Mouse (Mus musculus) frontal cortex, postnatal 36 days (tissue): ENCODE results near the gene Coro1a.

Source experiments
- DNase-seq, 2 experiments: peaks; one replicate each; pipeline ENCODE4 v3.0.0; 2022; ENCODE audit warnings: low spot score in 2 of 2

Coro1a gene

DNA sequence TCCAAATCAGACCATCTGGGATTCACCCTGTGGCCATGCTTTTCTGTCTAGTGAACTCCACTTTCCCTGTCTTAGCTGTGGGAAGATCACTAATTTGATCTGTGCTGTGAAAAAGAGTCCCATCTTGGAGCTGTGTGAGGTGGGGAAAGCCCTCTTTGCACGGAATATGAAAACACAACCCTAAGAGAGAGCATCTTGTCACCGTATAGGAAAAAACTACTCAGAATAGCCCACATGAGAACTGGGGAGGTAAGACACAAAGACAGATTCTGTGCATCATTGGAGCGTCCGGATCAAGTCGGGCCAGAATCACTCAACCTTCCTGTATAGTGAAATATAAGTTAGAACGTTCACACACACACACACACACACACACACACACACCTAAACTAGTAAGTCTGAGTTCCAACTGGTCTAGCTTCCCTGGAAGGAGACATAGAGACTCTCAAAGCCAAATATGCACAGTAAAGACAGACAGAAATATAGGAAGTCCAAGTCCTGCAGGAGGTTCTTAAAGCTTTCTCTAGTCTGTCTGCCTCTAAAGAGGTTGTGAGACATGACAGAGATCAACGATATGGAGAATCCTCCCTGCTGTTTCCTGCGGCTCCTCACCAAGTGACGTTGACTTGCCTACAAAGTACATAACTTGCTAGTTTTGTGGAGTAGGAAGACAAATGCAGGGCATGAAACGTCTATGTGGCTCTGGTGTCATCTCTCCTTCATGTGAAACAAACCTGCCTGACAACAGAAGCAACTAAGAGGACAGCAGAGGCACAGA, 777 bp upstream of the Coro1a start:
- DNase-seq: no peak

DNA sequence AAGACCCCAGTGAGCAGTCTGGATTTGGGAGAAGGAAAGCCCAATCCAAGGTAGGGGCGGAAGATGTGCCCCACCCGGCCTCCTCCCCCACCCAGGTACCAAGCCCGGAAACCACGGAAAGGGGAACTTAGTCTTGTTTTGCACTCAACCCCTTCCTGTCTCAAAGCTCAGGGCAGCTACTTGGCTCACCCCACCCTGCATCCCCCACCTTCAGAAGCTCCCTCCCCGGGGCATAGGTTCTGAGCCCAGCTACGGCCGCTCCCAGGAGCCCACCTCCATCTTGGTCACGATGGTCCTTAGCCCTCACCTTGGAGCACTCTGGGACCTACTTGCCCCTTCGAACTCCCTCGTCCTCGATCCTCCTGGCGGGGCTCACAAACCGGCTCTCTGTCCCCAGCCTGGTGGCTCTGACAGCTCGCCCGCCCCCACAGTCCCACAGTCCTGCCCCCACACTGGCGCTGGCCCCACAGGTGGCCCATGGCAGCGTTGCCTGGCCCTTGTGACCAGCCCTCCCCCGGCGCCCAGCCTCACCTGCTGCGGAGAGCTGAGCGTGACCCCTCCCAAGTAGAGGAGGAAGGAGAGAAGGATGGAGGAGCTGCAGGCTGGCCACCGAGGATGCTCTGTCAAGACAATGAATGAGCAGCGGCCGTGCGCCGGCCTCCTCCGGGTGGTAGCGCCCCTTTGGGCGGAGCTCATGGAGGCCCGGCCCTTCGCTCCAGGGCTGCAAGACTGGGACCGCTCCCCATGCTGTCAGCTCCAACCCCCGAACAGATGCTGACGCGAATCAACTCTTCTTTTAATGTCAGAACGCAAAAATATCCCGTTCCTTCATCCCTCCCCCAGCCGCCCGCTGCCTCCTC, 3.2 kb downstream of the Coro1a start:
- peak; percentile 93 to 94 for DNase-seq

GRCm38 (mm10) chr7:126703757-126704077, 3.9 kb downstream of the Coro1a start:
- DNase-seq: no peak

- DNase-seq: no peak
Observed at GRCm38 (mm10) chr7:126702861-126703756, 4.5 kb downstream of the Coro1a start.

- DNase-seq: no peak
Observed at GRCm38 (mm10) chr7:126702358-126702757, 5.2 kb downstream of the Coro1a start.

DNA sequence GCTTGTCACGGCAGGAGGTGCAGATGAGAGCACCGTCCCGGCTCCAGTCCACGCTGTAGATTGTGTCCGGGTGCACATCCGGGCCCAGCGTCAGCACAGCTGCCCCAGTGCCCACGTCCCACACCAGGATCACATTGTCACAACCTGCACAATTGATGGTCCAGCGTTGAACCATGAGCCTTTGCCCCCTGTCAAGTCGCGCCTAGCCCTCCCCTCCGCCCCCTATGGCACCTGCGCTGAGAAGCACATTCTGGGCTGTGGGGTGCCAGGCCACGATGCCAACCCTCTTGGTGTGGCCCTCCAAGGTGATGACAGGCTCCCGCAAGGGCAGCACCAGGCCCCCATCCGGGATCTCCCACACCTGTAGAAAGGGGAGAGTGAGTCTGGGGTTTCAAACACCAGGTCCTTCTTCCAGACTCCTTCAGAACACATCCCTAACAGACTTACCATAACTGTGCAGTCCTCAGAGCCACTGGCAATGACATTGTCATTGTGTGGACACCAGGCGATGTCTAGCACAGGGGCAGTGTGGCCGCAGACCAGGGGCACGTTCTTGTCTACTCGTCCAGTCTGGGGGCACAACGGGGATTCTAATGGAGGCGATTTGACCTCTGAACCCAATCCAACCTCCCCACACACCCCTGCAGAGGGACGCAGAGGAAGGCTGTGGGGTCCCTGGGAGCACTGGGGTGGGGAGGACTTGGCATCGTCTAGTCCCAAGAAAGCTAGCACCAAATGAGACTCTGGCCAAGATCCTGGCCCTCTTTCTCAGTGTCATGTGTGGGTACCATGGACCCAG, 5.8 kb downstream of the Coro1a start:
- DNase-seq: no peak

- DNase-seq: peak; percentile 91 to 93
Observed at GRCm38 (mm10) chr7:126701070-126701469, 6.5 kb downstream of the Coro1a start.

DNA sequence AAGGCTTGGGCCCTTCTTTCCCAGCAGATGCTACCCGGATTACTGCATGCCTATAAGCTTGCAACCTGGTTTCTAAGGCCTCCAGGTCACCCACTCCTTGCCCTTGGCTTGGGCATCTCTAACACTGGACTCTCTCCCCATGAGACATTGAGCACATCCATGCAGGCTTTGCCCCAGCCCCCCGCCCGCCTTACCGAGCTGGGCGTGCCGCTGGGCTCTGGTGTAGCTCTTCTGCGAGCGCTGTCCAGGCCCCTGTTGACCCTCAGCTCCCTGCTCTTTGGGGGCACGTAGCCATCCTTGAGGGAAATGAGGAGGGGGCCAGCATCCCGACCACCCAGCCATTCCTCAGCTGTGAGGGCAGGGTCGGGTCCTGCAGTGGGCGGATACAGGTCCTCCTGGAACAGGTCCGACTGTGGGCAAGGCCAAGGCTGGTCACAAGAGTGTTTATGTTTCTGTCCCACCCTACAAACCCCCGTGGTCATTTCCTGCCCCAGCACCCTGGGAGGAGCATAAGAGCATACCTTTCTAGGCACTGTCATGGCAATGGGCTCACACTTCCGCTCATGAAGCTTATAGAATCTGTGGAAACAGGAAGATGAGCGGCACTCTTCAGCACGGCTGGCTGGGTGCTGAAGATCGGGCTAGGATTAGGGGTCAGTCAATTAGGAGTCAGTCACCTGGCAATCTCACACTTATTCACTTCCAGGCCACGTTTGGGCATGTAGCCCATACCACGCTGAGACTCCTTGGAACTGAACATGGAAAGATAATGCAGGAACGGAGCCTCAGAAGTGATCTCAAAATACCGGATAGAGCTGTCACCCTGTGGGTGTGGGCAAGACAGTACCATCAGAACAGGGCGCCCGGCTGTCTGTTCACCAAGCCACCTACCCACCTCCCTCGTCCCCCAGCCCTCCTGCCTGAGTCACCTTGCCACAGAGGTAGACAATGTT, 7.2 kb downstream of the Coro1a start:
- DNase-seq: no peak

DNA sequence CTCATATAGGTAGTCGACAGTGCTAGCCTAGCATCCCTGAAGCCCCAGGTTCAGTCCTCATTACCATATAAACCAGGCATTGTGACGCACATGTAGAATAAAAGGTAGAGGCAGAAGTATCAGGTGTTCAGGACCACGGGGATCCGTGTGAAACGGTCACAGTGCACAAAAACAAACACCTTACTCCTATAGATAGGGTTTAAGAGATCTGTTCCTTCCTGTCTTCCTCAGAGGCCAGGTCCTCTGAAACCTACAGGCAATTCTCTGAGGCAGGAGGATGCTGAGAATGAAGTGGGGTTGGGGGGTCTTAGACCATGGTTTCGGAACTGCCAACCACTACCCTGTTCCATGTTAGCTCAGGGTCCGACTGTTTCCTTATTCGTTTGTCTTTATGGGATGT, 9.7 kb downstream of the Coro1a start:
- no peak for DNase-seq

DNA sequence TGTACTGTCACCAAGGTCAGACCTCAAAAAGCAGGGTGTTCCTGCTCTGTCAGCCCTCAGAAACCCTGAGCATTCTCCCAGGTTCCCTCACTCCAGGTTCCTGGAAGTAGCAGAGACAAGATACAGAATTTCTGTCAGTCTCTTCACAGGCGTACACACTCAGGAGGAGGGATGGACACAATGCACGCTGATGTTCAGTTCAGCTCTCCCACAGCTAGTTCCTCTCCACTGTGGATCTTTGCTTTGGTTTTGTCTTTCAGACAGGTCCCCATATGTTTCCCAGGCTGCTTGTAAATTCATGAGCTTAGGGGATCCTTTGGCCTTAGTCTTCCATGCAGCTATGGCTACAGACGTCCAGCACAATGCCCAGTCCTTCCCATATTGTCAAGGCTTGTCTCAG, 10.7 kb downstream of the Coro1a start:
- no peak for DNase-seq

DNA sequence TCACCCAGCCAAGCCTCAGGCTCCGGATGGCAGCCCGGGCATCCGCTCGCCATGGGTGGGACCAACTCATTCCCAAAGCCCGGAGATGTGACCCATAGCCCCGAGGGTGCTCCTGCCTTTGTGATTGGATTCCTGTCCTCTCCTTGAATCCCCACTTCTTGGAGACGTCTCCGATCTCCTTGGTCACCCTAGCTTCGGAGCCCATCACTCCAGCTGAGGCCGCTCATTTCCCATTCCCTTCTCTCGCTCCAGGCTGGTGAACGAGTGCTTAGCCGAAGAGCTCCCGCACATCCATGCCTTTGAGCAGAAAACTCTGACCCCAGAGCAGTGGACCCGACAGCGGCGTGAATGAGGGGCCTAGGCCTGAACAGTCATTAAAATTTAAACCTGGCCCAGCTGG, 11.3 kb downstream of the Coro1a start:
- no peak for DNase-seq

GRCm38 (mm10) chr7:126695631-126696207, 11.9 kb downstream of the Coro1a start, which contains the start of gene Slx1b:
Gene Slx1b, minus strand, starts transcription at chr7:126695784.
- DNase-seq: peak; percentile 95 to 97

DNA sequence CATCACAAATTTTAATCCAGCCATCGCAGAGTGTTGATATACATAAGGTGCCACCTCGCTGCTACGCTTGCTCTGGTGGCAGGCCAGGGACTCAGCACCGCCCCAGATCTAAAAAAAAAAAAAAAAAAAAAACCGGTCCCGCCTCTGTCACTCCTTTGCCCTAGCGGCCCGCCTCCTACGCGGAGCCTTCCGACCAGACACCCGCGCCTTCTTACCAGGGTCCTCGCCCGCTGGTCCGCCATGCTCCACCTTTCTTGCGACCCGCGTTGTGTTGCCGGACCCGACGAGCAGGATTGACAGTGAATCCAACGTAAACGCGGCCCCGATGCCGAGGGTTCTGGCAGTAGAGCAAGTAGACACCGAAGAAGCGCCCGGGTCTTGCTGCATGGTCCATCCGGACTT, 12.4 kb downstream of the Coro1a start, which contains the start of gene Bola2:
Gene Bola2 (plus strand): TSS at position 192 of the 402 bp plus-strand sequence.
- no peak for DNase-seq

- DNase-seq: no peak
Observed at GRCm38 (mm10) chr7:126694441-126695051, 13.0 kb downstream of the Coro1a start.

DNA sequence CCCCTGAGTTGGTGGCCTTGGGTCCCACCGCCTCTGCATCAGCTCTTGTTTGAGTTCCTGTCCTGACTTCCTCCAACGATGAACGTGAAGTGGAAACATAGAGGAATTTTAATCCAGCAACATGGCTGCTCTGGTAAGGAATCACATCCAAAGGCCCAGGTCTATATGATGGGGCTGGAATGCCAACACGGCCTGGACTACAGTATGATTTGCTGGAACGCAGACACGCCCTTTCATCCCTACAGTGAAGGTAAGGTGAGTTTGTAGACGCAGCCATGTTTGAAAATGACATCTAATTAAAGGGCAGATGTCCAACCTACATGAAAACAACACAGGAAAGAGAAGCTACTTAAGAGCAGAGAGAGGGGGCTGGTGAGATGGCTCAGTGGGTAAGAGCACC, 13.8 kb downstream of the Coro1a start:
- DNase-seq: no peak

DNA sequence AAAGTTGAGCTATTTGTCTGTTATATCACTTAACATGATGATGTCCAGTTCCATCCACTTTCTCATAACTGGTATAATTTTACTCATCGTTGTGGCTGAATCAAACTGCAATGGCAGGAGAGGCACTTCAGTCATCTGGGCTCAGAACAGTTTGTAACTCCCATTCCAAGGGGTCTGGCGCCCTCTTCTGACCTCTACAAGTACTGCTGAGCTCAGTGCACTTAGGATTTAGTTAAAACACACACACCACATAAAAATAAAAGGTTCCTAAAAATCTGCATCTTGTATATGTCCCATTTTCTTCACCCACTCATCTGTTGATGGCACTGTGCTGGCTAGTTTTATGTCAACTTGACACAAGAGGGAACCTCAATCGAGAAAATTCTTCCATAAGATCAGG, 14.3 kb downstream of the Coro1a start:
- DNase-seq: peak; percentile 76 to 86

GRCm38 (mm10) chr7:126692426-126692825, 15.2 kb downstream of the Coro1a start:
- no peak for DNase-seq

GRCm38 (mm10) chr7:126691676-126692075, 15.9 kb downstream of the Coro1a start:
- no peak for DNase-seq

DNA sequence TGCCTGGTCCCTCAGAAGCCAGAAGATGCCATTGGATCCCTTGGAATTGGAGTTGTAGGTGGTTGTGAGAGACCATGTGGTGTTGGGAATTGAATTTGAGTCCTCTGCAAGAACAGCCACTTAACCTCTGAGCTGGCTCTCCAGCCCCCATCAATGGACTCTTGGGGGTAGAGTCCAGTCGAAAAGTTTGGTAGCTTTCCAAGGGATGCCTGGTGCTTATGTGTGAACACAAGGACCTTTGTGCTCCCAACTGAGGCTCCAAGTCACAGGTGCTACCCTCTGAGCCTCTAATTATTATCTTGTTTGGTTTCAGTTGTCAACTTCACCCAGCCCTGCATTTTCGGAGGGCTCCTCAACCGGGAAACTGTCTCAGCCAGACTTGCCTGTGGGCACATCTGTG, 16.9 kb downstream of the Coro1a start:
- no peak for DNase-seq
